Mouse (Mus musculus) heart, adult 2 months (tissue): ENCODE measurements around the gene Mien1. TPM values are rescaled to one million over a fixed set of nuclear protein-coding genes. Genes with fewer than 3 reads are reported as not detected.

ENCODE experiments used
- DNase-seq, 2 experiments: peaks; one replicate each; pipeline ENCODE4 v3.0.0; 2021
- H3K27ac ChIP-seq: fragments of 200-600 bp; 2 replicates; pipeline ENCODE4 v1.8.1; 2022
- H3K27me3 ChIP-seq: fragments of 200-500 bp; 2 replicates; pipeline ENCODE4 v1.6.1; 2012; ENCODE audit warnings: mild to moderate bottlenecking, low read length, inconsistent platforms, mixed read lengths; ENCODE audit not compliant: control insufficient read depth, insufficient read depth
- H3K36me3 ChIP-seq: fragments of 200-500 bp; 2 replicates; pipeline ENCODE4 v1.6.1; 2012; ENCODE audit warnings: low read length, inconsistent platforms; ENCODE audit not compliant: control insufficient read depth, insufficient read depth
- H3K4me1 ChIP-seq: fragments of 200-500 bp; 2 replicates; pipeline ENCODE4 v1.6.1; 2011; ENCODE audit warnings: low read length; ENCODE audit not compliant: control insufficient read depth, insufficient read depth
- H3K4me3 ChIP-seq: fragments of 200-600 bp; 2 replicates; pipeline ENCODE4 v1.8.1; 2022
- H3K79me2 ChIP-seq: fragments of 200-500 bp; replicated peaks from 2 replicates; pipeline ENCODE4 v1.6.1; 2012; ENCODE audit warnings: mild to moderate bottlenecking, inconsistent platforms, low read length, moderate library complexity, mixed read lengths; ENCODE audit not compliant: control insufficient read depth, insufficient read depth
- H3K9ac ChIP-seq: fragments of 200-500 bp; 2 replicates; pipeline ENCODE4 v1.6.1; 2012; ENCODE audit warnings: low read depth, mild to moderate bottlenecking, control low read depth, inconsistent platforms, low read length, mixed read lengths
- CTCF ChIP-seq: fragments of 200-600 bp; IDR thresholded peaks from 2 replicates; pipeline ENCODE4 v1.8.1; 2022; ENCODE audit warnings: antibody characterized with exemption, mild to moderate bottlenecking, moderate library complexity
- EP300 ChIP-seq: fragments of 200-500 bp; IDR thresholded peaks from 2 replicates; pipeline ENCODE4 v1.6.1; 2011; ENCODE audit warnings: low read depth, low read length, control low read depth; ENCODE audit not compliant: insufficient read depth
- POLR2A ChIP-seq: fragments of 200-500 bp; IDR thresholded peaks from 2 replicates; pipeline ENCODE4 v1.6.1; 2011; ENCODE audit warnings: mild to moderate bottlenecking, low read depth, low read length, control low read depth; ENCODE audit not compliant: insufficient read depth
- WGBS: fragments of 180-500 bp; shearing (Covaris S2); methylation state at CpG from one replicate; pipeline ENCODE4 v1.1.7; 2018; 5-methylcytosine and 5-hydroxymethylcytosine counted together
- intact Hi-C: fragments of 180-260 bp; cut with DNase I; formaldehyde crosslinking; loops from one replicate; pipeline ENCODE4 v1.15.1; 2025
- polyA plus RNA-seq: library from polyadenylated mRNA; depleted of rRNA; stranded (reverse); fragments of >200 nt; gene quantifications from 2 replicates; pipeline ENCODE4 v1.2.3, GENCODE M21; 2012
- total RNA-seq, 2 experiments: library from RNA; stranded (reverse); gene quantifications; 2 replicates each; pipeline ENCODE4 v1.2.3; 2021

Gene Mien1
- total and polyA plus RNA-seq, 3 experiments, result 53.5 to 63.6 (median 61.6) TPM

GRCm38 (mm10) chr11:98457367-98458120 lies 18.8 kb upstream of the Mien1 start:
- intact Hi-C loops, result loop anchor here (2.0 to 5.0 kb wide), 3 partner anchors 100 to 193 kb away; partner anchors contain the start of gene Stard3
- H3K79me2 ChIP-seq, result no peaks in the 10 kb centered on the region
- WGBS, result under 1% methylated on average over 52 of the region's 64 CpGs
- no peak overlapping the region for H3K27ac ChIP-seq
- H3K36me3 ChIP-seq, result no peaks in the 10 kb centered on the region
- H3K4me1 ChIP-seq, result peaks cover 1% of the 10 kb centered on the region; the same call in 1 of the 2 replicates
- no peaks in the 10 kb centered on the region for H3K27me3 ChIP-seq
- peak; percentile 89 to 90 for DNase-seq
- peak overlapping the region; percentile 53 for H3K9ac ChIP-seq
- H3K4me3 ChIP-seq, result peak overlapping the region; percentile 52
- TF ChIP-seq CTCF (peak; percentile 83), POLR2A (no peak)

- 18% methylated on average over 9 of the region's 9 CpGs for WGBS
- peak overlapping the region; percentile 52 for H3K4me3 ChIP-seq
- H3K27me3 ChIP-seq, result no peaks in the 10 kb centered on the region
- H3K4me1 ChIP-seq, result peaks cover 1% of the 10 kb centered on the region; the same call in 1 of the 2 replicates
- TF ChIP-seq EP300 (no peak), CTCF (no peak), POLR2A (no peak)
- H3K79me2 ChIP-seq, result no peaks in the 10 kb centered on the region
- intact Hi-C loops, result loop anchor here (2.0 to 5.0 kb wide), 3 partner anchors 100 to 192 kb away; partner anchors contain the start of gene Stard3
- peak overlapping the region; percentile 7; the same call in 1 of the 2 replicates for H3K9ac ChIP-seq
- H3K36me3 ChIP-seq, result no peaks in the 10 kb centered on the region
- no peak overlapping the region for H3K27ac ChIP-seq
- DNase-seq, result no peak
These were observed 18.2 kb upstream of the Mien1 start for GRCm38 (mm10) chr11:98456945-98457344.

GRCm38 (mm10) chr11:98456545-98456944 lies 17.8 kb upstream of the Mien1 start:
- no peak overlapping the region for H3K27ac ChIP-seq
- no peaks in the 10 kb centered on the region for H3K79me2 ChIP-seq
- H3K36me3 ChIP-seq, result no peaks in the 10 kb centered on the region
- no peaks in the 10 kb centered on the region for H3K27me3 ChIP-seq
- intact Hi-C loops, result loop anchor here (2.0 to 5.0 kb wide), 3 partner anchors 99 to 192 kb away; partner anchors contain the start of gene Stard3
- H3K4me1 ChIP-seq, result peaks cover 1% of the 10 kb centered on the region; the same call in 1 of the 2 replicates
- H3K9ac ChIP-seq, result no peak overlapping the region
- 64% methylated on average over 5 of the region's 5 CpGs for WGBS
- TF ChIP-seq EP300 (no peak), POLR2A (no peak), CTCF (no peak)
- no peak overlapping the region for H3K4me3 ChIP-seq
- DNase-seq, result no peak

GRCm38 (mm10) chr11:98455484-98455883 lies 16.7 kb upstream of the Mien1 start:
- intact Hi-C loops, result loop anchor here (5.0 kb wide), 1 partner anchor 98 kb away; the partner anchor contains the start of gene Stard3
- Histone ChIP-seq H3K27me3 (no peaks in the 10 kb centered on the region), H3K4me1 (peaks cover 1% of the 10 kb centered on the region; the same call in 1 of the 2 replicates), H3K36me3 (no peaks in the 10 kb centered on the region), H3K9ac (no peak overlapping the region), H3K4me3 (no peak overlapping the region), H3K27ac (no peak overlapping the region), H3K79me2 (no peaks in the 10 kb centered on the region)
- no peak for DNase-seq
- 0 out of 2 replicates have a peak, but pooled peaks have one; percentile 11 for TF ChIP-seq CTCF
- no peak for TF ChIP-seq POLR2A
- WGBS, result 78% methylated on average over 4 of the region's 4 CpGs

GRCm38 (mm10) chr11:98449921-98450771 lies 11.4 kb upstream of the Mien1 start:
- Histone ChIP-seq H3K36me3 (no peaks in the 10 kb centered on the region), H3K79me2 (no peaks in the 10 kb centered on the region), H3K27ac (no peak overlapping the region), H3K9ac (no peak overlapping the region), H3K4me3 (no peak overlapping the region), H3K4me1 (no peaks in the 10 kb centered on the region), H3K27me3 (no peaks in the 10 kb centered on the region; the same call in 1 of the 2 replicates)
- 51% methylated on average over 20 of the region's 20 CpGs for WGBS
- DNase-seq, result peak in 1 of 2 experiments; percentile 39
- intact Hi-C loops, result no loop called here
- no peak for TF ChIP-seq POLR2A
- TF ChIP-seq CTCF, result no peak
- no peak for TF ChIP-seq EP300
